Mouse (Mus musculus) retina, embryonic 14.5 days (tissue): ENCODE measurements around the gene Plppr3.
"Not testable (repeated sequence)": the region's sequence is repeated elsewhere in the genome, so short reads cannot be mapped to it uniquely, and the experiment has no call there.

Source experiments
- DNase-seq: peaks from one replicate; pipeline ENCODE4 v3.0.0-alpha.2; 2015; ENCODE audit warnings: low spot score

Plppr3 gene

GRCm38 (mm10) chr10:79900951-79901410, 26.5 kb upstream of the Plppr3 start:
- DNase-seq: peak; percentile 92

- no peak for DNase-seq
Measured at GRCm38 (mm10) chr10:79897316-79898245, 23.1 kb upstream of the Plppr3 start.

- DNase-seq: no peak
Measured at GRCm38 (mm10) chr10:79896814-79897213, 22.4 kb upstream of the Plppr3 start.

- DNase-seq: no peak
Measured at GRCm38 (mm10) chr10:79896306-79896705, 21.9 kb upstream of the Plppr3 start.

- DNase-seq: peak; percentile 89
Measured at GRCm38 (mm10) chr10:79892451-79893118, 18.2 kb upstream of the Plppr3 start.

- DNase-seq: no peak
Measured at GRCm38 (mm10) chr10:79890670-79891069, 16.2 kb upstream of the Plppr3 start, which contains the start of gene Cfd. Gene Cfd, plus strand, starts transcription at chr10:79890853.

- DNase-seq: no peak
Measured at GRCm38 (mm10) chr10:79889386-79889785, 15.0 kb upstream of the Plppr3 start.

GRCm38 (mm10) chr10:79886611-79887010, 12.2 kb upstream of the Plppr3 start:
- no peak for DNase-seq

GRCm38 (mm10) chr10:79886054-79886453, 11.6 kb upstream of the Plppr3 start, which contains the start of gene Elane:
Gene Elane, plus strand, starts transcription at chr10:79886247.
- DNase-seq: no peak

GRCm38 (mm10) chr10:79884938-79885337, 10.5 kb upstream of the Plppr3 start:
- not testable (repeated sequence) for DNase-seq

GRCm38 (mm10) chr10:79884446-79884845, 10.0 kb upstream of the Plppr3 start:
- no peak for DNase-seq

GRCm38 (mm10) chr10:79883297-79884084, 9.1 kb upstream of the Plppr3 start:
- peak; percentile 90 for DNase-seq

- no peak for DNase-seq
Measured at GRCm38 (mm10) chr10:79881981-79882380, 7.5 kb upstream of the Plppr3 start.

- no peak for DNase-seq
Measured at GRCm38 (mm10) chr10:79880721-79881120, 6.3 kb upstream of the Plppr3 start.

GRCm38 (mm10) chr10:79879527-79879926, 5.1 kb upstream of the Plppr3 start:
- DNase-seq: no peak

- DNase-seq: no peak
Measured at GRCm38 (mm10) chr10:79877757-79878156, 3.3 kb upstream of the Plppr3 start.

- DNase-seq: no peak
Measured at GRCm38 (mm10) chr10:79877174-79877573, 2.7 kb upstream of the Plppr3 start.

GRCm38 (mm10) chr10:79873715-79874289, 632 bp downstream of the Plppr3 start:
- DNase-seq: no peak

GRCm38 (mm10) chr10:79873313-79873712, 1.1 kb downstream of the Plppr3 start:
- no peak for DNase-seq

GRCm38 (mm10) chr10:79872862-79873261, 1.6 kb downstream of the Plppr3 start:
- no peak for DNase-seq

GRCm38 (mm10) chr10:79871845-79872244, 2.6 kb downstream of the Plppr3 start:
- no peak for DNase-seq

GRCm38 (mm10) chr10:79866601-79867000, 7.8 kb downstream of the Plppr3 start:
- no peak for DNase-seq
